Mouse (Mus musculus) testis, postnatal 10 days (tissue): ENCODE measurements around the gene Lrtm1.

Experiments
- DNase-seq: peaks from one replicate; pipeline ENCODE4 v3.0.0; 2021; ENCODE audit warnings: low spot score

Gene Lrtm1

GRCm38 (mm10) chr14:29038246-29038645 lies 20.2 kb downstream of the Lrtm1 start:
- DNase-seq: no peak

GRCm38 (mm10) chr14:29040606-29041364 lies 22.8 kb downstream of the Lrtm1 start:
- DNase-seq: no peak

- no peak for DNase-seq
These were observed 23.5 kb downstream of the Lrtm1 start for GRCm38 (mm10) chr14:29041498-29041897.

- DNase-seq: no peak
These were observed 24.3 kb downstream of the Lrtm1 start for GRCm38 (mm10) chr14:29042355-29042754.

- no peak for DNase-seq
These were observed 34.2 kb downstream of the Lrtm1 start for GRCm38 (mm10) chr14:29051951-29052835.

- DNase-seq: no peak
These were observed 42.7 kb downstream of the Lrtm1 start for GRCm38 (mm10) chr14:29060679-29061078.

GRCm38 (mm10) chr14:29061491-29061890 lies 43.5 kb downstream of the Lrtm1 start:
- DNase-seq: no peak

GRCm38 (mm10) chr14:29062676-29063075 lies 44.7 kb downstream of the Lrtm1 start:
- no peak for DNase-seq

- DNase-seq: no peak
These were observed 55.7 kb downstream of the Lrtm1 start for GRCm38 (mm10) chr14:29073747-29074146.

- no peak for DNase-seq
These were observed 59.4 kb downstream of the Lrtm1 start for GRCm38 (mm10) chr14:29077418-29077817.

- DNase-seq: no peak
These were observed 62.2 kb downstream of the Lrtm1 start for GRCm38 (mm10) chr14:29080228-29080627.

- DNase-seq: no peak
These were observed 62.6 kb downstream of the Lrtm1 start for GRCm38 (mm10) chr14:29080630-29081029.

- DNase-seq: no peak
These were observed 64.2 kb downstream of the Lrtm1 start for GRCm38 (mm10) chr14:29082171-29082570.
